23 mouse cellular contexts compared by ENCODE assay signal in the genomic region with DNA sequence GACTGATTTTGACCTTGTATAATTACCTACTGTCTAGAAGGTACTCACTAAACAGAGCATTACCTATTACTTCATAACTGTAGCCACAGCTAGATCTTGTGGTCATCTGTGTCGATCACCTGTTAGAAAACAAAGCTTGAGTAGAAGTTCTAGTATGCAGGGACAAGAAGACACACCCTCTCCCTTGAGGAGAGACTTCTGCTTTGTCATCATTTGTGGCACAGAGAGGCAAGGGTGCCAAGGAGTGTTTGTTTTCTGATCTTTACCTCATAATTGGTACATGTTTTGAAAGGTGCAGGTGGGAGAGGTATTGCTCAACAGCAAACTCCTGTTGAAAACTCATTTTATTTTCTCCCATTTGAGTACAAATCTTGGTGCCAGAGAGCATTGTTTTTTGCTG.
DNase-seq lines count a peak whose midpoint lies in the region; ATAC-seq and TF ChIP-seq lines count a peak whose summit lies in the region.
"Had no signal": no experiment of that assay in that cellular context is flagged by ENCODE, and none has a peak within 500 bp of the region (broad histone marks: within the 10 kb centered on the region; RNA-seq: fewer than 3 reads in every experiment).

No protein-coding gene starts in this region.

- WGBS in lung, adult 2 months, result 50% methylated on average over 1 of the region's 1 CpGs
- 98% methylated on average over 1 of the region's 1 CpGs for WGBS in hindbrain, embryonic 14.5 days

- no peaks in the 10 kb centered on the region for H3K27me3 ChIP-seq in hindbrain, embryonic 14.5 days (ENCODE audit: control insufficient read depth, insufficient read depth, low read length)
- H3K27me3 ChIP-seq: CH12.LX; embryonic facial prominence, embryonic 12.5 days; forebrain, embryonic 13.5 days; forebrain, embryonic 15.5 days; Patski had no signal

- no peak overlapping the region for H3K27ac ChIP-seq in hindbrain, embryonic 14.5 days
- H3K27ac ChIP-seq: embryonic facial prominence, embryonic 10.5 days; embryonic facial prominence, embryonic 12.5 days; forebrain, embryonic 13.5 days; forebrain, embryonic 15.5 days had no signal

- no peak overlapping the region for H3K4me2 ChIP-seq in hindbrain, embryonic 14.5 days (replicated peaks)
- H3K4me2 ChIP-seq: embryonic facial prominence, embryonic 12.5 days; forebrain, embryonic 13.5 days; forebrain, embryonic 15.5 days had no signal

- H3K4me1 ChIP-seq in lung, adult 2 months (ENCODE audit: control insufficient read depth, insufficient read depth, low read length), result no peaks in the 10 kb centered on the region
- H3K4me1 ChIP-seq in hindbrain, embryonic 14.5 days (replicated peaks; ENCODE audit: control insufficient read depth, insufficient read depth, low read length), result no peaks in the 10 kb centered on the region
- H3K4me1 ChIP-seq: embryonic facial prominence, embryonic 10.5 days; embryonic facial prominence, embryonic 12.5 days; forebrain, embryonic 13.5 days had no signal

- peak; percentile 9 to 44 for DNase-seq in lung, adult 18-20 months
- DNase-seq in lung, adult 2 months, result no peak
- peak; percentile 3 for DNase-seq in lung, postnatal 10 days
- no peak for DNase-seq in lung, postnatal 14 days
- DNase-seq in lung, postnatal 36 days, result peak; percentile 26
- DNase-seq in hindbrain, embryonic 14.5 days (ENCODE audit: low spot score), result no peak
- DNase-seq: adrenal gland, adult 8-10 months; adrenal gland, postnatal 14 days; adrenal gland, postnatal 36 days; cerebellum, adult 11-12 months; cerebellum, adult 2 months; cerebellum, adult 9-10 months; cerebellum, postnatal 10 days; cerebellum, postnatal 25 days had no signal

- no peak overlapping the region for H3K4me3 ChIP-seq in lung, adult 2 months (replicated peaks; ENCODE audit: extremely low read depth, low read depth, low read length)
- no peak overlapping the region for H3K4me3 ChIP-seq in hindbrain, embryonic 14.5 days (replicated peaks; ENCODE audit: low read length)
- H3K4me3 ChIP-seq: embryonic facial prominence, embryonic 10.5 days; embryonic facial prominence, embryonic 12.5 days; forebrain, embryonic 13.5 days; forebrain, embryonic 15.5 days had no signal

- no peaks in the 10 kb centered on the region for H3K36me3 ChIP-seq in hindbrain, embryonic 14.5 days (replicated peaks; ENCODE audit: control insufficient read depth, insufficient read depth)
- H3K36me3 ChIP-seq: embryonic facial prominence, embryonic 10.5 days; embryonic facial prominence, embryonic 12.5 days; forebrain, embryonic 15.5 days; G1E had no signal

- no peak for ATAC-seq in CD4-positive, CD25-positive, alpha-beta regulatory T cell, adult 4 months
- ATAC-seq in hindbrain, embryonic 14.5 days (ENCODE audit: low FRiP score), result no peak
- ATAC-seq: activated CD4-positive, CD25-positive, alpha-beta regulatory T cell, adult 4 months; forebrain, embryonic 13.5 days; forebrain, embryonic 15.5 days; Patski had no signal

- no peaks in the 10 kb centered on the region for H3K9me3 ChIP-seq in hindbrain, embryonic 14.5 days (ENCODE audit: control insufficient read depth, low read length)
- H3K9me3 ChIP-seq: embryonic facial prominence, embryonic 10.5 days; embryonic facial prominence, embryonic 12.5 days; forebrain, embryonic 13.5 days; forebrain, embryonic 15.5 days had no signal

- no peak for TF ChIP-seq CTCF in lung, adult 2 months (IDR thresholded peaks at IDR 0.05; ENCODE audit: insufficient read depth, low read length)

- TF ChIP-seq POLR2A in lung, adult 2 months (IDR thresholded peaks at IDR 0.05; ENCODE audit: borderline replicate concordance, extremely low read depth, low read depth, low read length), result no peak

- no peak overlapping the region for H3K9ac ChIP-seq in hindbrain, embryonic 14.5 days
- H3K9ac ChIP-seq: embryonic facial prominence, embryonic 12.5 days; forebrain, embryonic 13.5 days; forebrain, embryonic 15.5 days had no signal

Comparison
In these comparisons a context has a peak if more than half of its experiments do, and no peak if none do; other contexts are left out.
1. DNase-seq: peak in lung, adult 18-20 months (2 of 2), lung, postnatal 10 days (single experiment) and lung, postnatal 36 days (single experiment); none in lung, adult 2 months (single experiment), lung, postnatal 14 days (single experiment) and hindbrain, embryonic 14.5 days (single experiment).